Mouse (Mus musculus): ENCODE data around the gene Car9.

- no peak for TF ChIP-seq CTCF (IDR thresholded peaks at IDR 0.05; ENCODE audit: borderline replicate concordance, insufficient read depth, low read length)
- TF ChIP-seq POLR2A (IDR thresholded peaks at IDR 0.05; ENCODE audit: low read depth, low read length) = no peak
Measured at GRCm38 (mm10) chr4:43552437-43552836, 45.7 kb downstream of the Car9 start.
